Mouse (Mus musculus) liver, postnatal 0 days (tissue): ENCODE data around the gene Noto. TPM values are rescaled to one million over a fixed set of nuclear protein-coding genes. Genes with fewer than 3 reads are reported as not detected.

ENCODE experiments used
- ATAC-seq: fragments of 200-750 bp; cut with Nextera tagmentation; 2 replicates; pipeline ENCODE4 v1.8.0; 2017; ENCODE audit warnings: mild to moderate bottlenecking, moderate library complexity
- DNase-seq: peaks from one replicate; pipeline ENCODE4 v3.0.0-alpha.2; 2016
- H3K27ac ChIP-seq: fragments of 300-500 bp; sonication (generic); 2 replicates; pipeline ENCODE4 v1.5.1; 2014; ENCODE audit warnings: antibody characterized with exemption, moderate library complexity, mild to moderate bottlenecking, low read depth
- H3K27me3 ChIP-seq: fragments of 300-500 bp; sonication (generic); 2 replicates; pipeline ENCODE4 v1.6.1; 2014; ENCODE audit warnings: low read length, control low read depth, mixed read lengths; ENCODE audit not compliant: insufficient read depth
- H3K36me3 ChIP-seq: fragments of 300-500 bp; sonication (generic); replicated peaks from 2 replicates; pipeline ENCODE4 v1.6.1; 2014; ENCODE audit warnings: mild to moderate bottlenecking, control low read depth, low read length, moderate library complexity, mixed read lengths; ENCODE audit not compliant: insufficient read depth
- H3K4me1 ChIP-seq: fragments of 300-500 bp; sonication (generic); 2 replicates; pipeline ENCODE4 v1.6.1; 2014; ENCODE audit warnings: antibody characterized with exemption, mild to moderate bottlenecking, control low read depth; ENCODE audit not compliant: insufficient read depth
- H3K4me2 ChIP-seq: fragments of 300-500 bp; sonication (generic); 2 replicates; pipeline ENCODE4 v1.6.1; 2014; ENCODE audit warnings: low read depth, mild to moderate bottlenecking, low read length, moderate library complexity, mixed read lengths
- H3K4me3 ChIP-seq: fragments of 300-500 bp; sonication (generic); 2 replicates; pipeline ENCODE4 v1.5.1; 2014; ENCODE audit warnings: low read depth, low read length
- H3K9ac ChIP-seq: fragments of 300-500 bp; sonication (generic); replicated peaks from 2 replicates; pipeline ENCODE4 v1.6.1; 2014; ENCODE audit warnings: mild to moderate bottlenecking, moderate library complexity
- H3K9me3 ChIP-seq: fragments of 300-500 bp; sonication (generic); 2 replicates; pipeline ENCODE4 v1.6.1; 2016; ENCODE audit warnings: mild to moderate bottlenecking, control low read depth, low read length, mixed read lengths
- CTCF ChIP-seq: sonication (generic); IDR thresholded peaks from 2 replicates; pipeline ENCODE4 v1.5.1; 2016; ENCODE audit warnings: antibody characterized with exemption, low read depth
- EP300 ChIP-seq: IDR thresholded peaks from 2 replicates; pipeline ENCODE4 v1.6.1; 2016; ENCODE audit warnings: antibody characterized with exemption, low read depth, mild to moderate bottlenecking
- WGBS: fragments of 180-500 bp; shearing (Covaris S2); extraction: QIAGEN DNeasy Blood & Tissue Kit; methylation state at CpG from one replicate; pipeline ENCODE4 v1.1.7; 2014; ENCODE audit not compliant: insufficient replicate concordance; 5-methylcytosine and 5-hydroxymethylcytosine counted together
- polyA plus RNA-seq: library from polyadenylated mRNA; unstranded; fragments of >200 nt; fragmentation: Nextera tagmentation; extraction: Ambion mirVana; gene quantifications from 2 replicates; pipeline ENCODE4 v1.2.1, GENCODE M21; 2015

Noto gene
- polyA plus RNA-seq, 1 experiment from 2014 or later, result not detected

GRCm38 (mm10) chr6:85410771-85411273 is 12.9 kb upstream of the Noto start:
- no peaks in the 10 kb centered on the region for H3K36me3 ChIP-seq
- H3K4me1 ChIP-seq, result no peaks in the 10 kb centered on the region
- no peak for TF ChIP-seq EP300
- TF ChIP-seq CTCF, result peak; percentile 71
- H3K9me3 ChIP-seq, result no peaks in the 10 kb centered on the region
- no peak overlapping the region for H3K4me2 ChIP-seq
- WGBS, result 11% methylated on average over 13 of the region's 13 CpGs
- peak; percentile 72 for DNase-seq
- H3K4me3 ChIP-seq, result no peak overlapping the region
- H3K27ac ChIP-seq, result no peak overlapping the region
- ATAC-seq, result peak; percentile 74
- H3K9ac ChIP-seq, result no peak overlapping the region
- peaks cover 35% of the 10 kb centered on the region for H3K27me3 ChIP-seq

- WGBS, result 38% methylated on average over 3 of the region's 3 CpGs
- H3K4me2 ChIP-seq, result no peak overlapping the region
- ATAC-seq, result no peak
- H3K27ac ChIP-seq, result no peak overlapping the region
- H3K27me3 ChIP-seq, result no peaks in the 10 kb centered on the region
- no peak for DNase-seq
- H3K4me1 ChIP-seq, result no peaks in the 10 kb centered on the region
- H3K9me3 ChIP-seq, result no peaks in the 10 kb centered on the region
- H3K4me3 ChIP-seq, result no peak overlapping the region
- no peak for TF ChIP-seq CTCF
- TF ChIP-seq EP300, result no peak
- no peaks in the 10 kb centered on the region for H3K36me3 ChIP-seq
- no peak overlapping the region for H3K9ac ChIP-seq
Measured at GRCm38 (mm10) chr6:85415829-85416228, 7.9 kb upstream of the Noto start.

- no peak for TF ChIP-seq CTCF
- Histone ChIP-seq H3K4me1 (no peaks in the 10 kb centered on the region), H3K9me3 (no peaks in the 10 kb centered on the region), H3K27me3 (peaks cover 12% of the 10 kb centered on the region), H3K4me2 (no peak overlapping the region), H3K9ac (no peak overlapping the region), H3K36me3 (no peaks in the 10 kb centered on the region), H3K27ac (no peak overlapping the region), H3K4me3 (no peak overlapping the region)
- DNase-seq (no peak), ATAC-seq (no peak)
- 72% methylated on average over 2 of the region's 2 CpGs for WGBS
Measured at GRCm38 (mm10) chr6:85419150-85419549, 4.5 kb upstream of the Noto start.

- Histone ChIP-seq H3K4me3 (peak overlapping the region; percentile 66), H3K27ac (no peak overlapping the region), H3K9ac (peak overlapping the region; percentile 58; the same call in 1 of the 2 replicates), H3K9me3 (no peaks in the 10 kb centered on the region), H3K27me3 (no peaks in the 10 kb centered on the region), H3K4me2 (peak overlapping the region; percentile 82), H3K36me3 (no peaks in the 10 kb centered on the region), H3K4me1 (peaks cover 17% of the 10 kb centered on the region)
- ATAC-seq (no peak; the same call in 1 of the 2 replicates), DNase-seq (no peak)
- 50% methylated on average over 8 of the region's 8 CpGs for WGBS
- TF ChIP-seq CTCF (no peak), EP300 (no peak)
Measured at GRCm38 (mm10) chr6:85431274-85431841, 7.7 kb downstream of the Noto start.

- Histone ChIP-seq H3K9ac (peak within 1 kb of the TSS; percentile 58), H3K27ac (no peak within 1 kb of the TSS), H3K4me2 (peak within 1 kb of the TSS; percentile 82), H3K36me3 (no peaks in the 10 kb centered on the region), H3K4me3 (peak within 1 kb of the TSS; percentile 66), H3K4me1 (peaks cover 17% of the 10 kb centered on the region), H3K9me3 (no peaks in the 10 kb centered on the region), H3K27me3 (no peaks in the 10 kb centered on the region)
- 3% methylated on average over 38 of the region's 39 CpGs for WGBS
- TF ChIP-seq EP300 (no peak), CTCF (no peak)
- peak; percentile 96 for ATAC-seq
- peak; percentile 92 for DNase-seq
Measured at GRCm38 (mm10) chr6:85431842-85432431, 8.3 kb downstream of the Noto start, which contains the start of gene Smyd5. TSS of gene Smyd5 (plus strand) at chr6:85431989.

- Histone ChIP-seq H3K9ac (no peak overlapping the region), H3K4me3 (peak overlapping the region; percentile 5; the same call in 1 of the 2 replicates), H3K4me1 (peaks cover 17% of the 10 kb centered on the region), H3K27me3 (no peaks in the 10 kb centered on the region), H3K4me2 (peak overlapping the region; percentile 1; the same call in 1 of the 2 replicates), H3K36me3 (peaks cover 3% of the 10 kb centered on the region; the same call in 1 of the 2 replicates), H3K9me3 (no peaks in the 10 kb centered on the region), H3K27ac (peak overlapping the region; percentile 71)
- TF ChIP-seq CTCF (no peak), EP300 (no peak)
- WGBS, result 50% methylated on average over 5 of the region's 5 CpGs
- ATAC-seq (no peak), DNase-seq (no peak)
Measured at GRCm38 (mm10) chr6:85433865-85434264, 10.2 kb downstream of the Noto start.
